Mouse (Mus musculus) neural tube, embryonic 12.5 days (tissue): Measurements from ENCODE around the gene Id4. TPM values are rescaled to one million over a fixed set of nuclear protein-coding genes. Genes with fewer than 3 reads are reported as not detected.

Source experiments
- ATAC-seq: fragments of 200-750 bp; cut with Nextera tagmentation; 2 replicates; pipeline ENCODE4 v1.8.0; 2017; ENCODE audit warnings: low read depth, mild to moderate bottlenecking, moderate TSS enrichment, moderate library complexity; ENCODE audit not compliant: low FRiP score
- H3K27ac ChIP-seq: fragments of 300-500 bp; sonication (generic); 2 replicates; pipeline ENCODE4 v1.5.1; 2016
- H3K27me3 ChIP-seq: fragments of 300-500 bp; sonication (generic); replicated peaks from 2 replicates; pipeline ENCODE4 v1.6.1; 2016; ENCODE audit warnings: mild to moderate bottlenecking
- H3K36me3 ChIP-seq: fragments of 300-500 bp; sonication (generic); 2 replicates; pipeline ENCODE4 v1.6.1; 2016; ENCODE audit warnings: mild to moderate bottlenecking
- H3K4me1 ChIP-seq: fragments of 300-500 bp; sonication (generic); 2 replicates; pipeline ENCODE4 v1.6.1; 2016
- H3K4me2 ChIP-seq: fragments of 300-500 bp; sonication (generic); replicated peaks from 2 replicates; pipeline ENCODE4 v1.6.1; 2016; ENCODE audit warnings: mild to moderate bottlenecking
- H3K4me3 ChIP-seq: fragments of 300-500 bp; sonication (generic); 2 replicates; pipeline ENCODE4 v1.5.1; 2016
- H3K9ac ChIP-seq: fragments of 300-500 bp; sonication (generic); 2 replicates; pipeline ENCODE4 v1.6.1; 2016; ENCODE audit warnings: mild to moderate bottlenecking
- H3K9me3 ChIP-seq: fragments of 300-500 bp; sonication (generic); 2 replicates; pipeline ENCODE4 v1.6.1; 2016; ENCODE audit warnings: mild to moderate bottlenecking
- WGBS: fragments of 180-500 bp; shearing (Covaris S2); methylation state at CpG from one replicate; pipeline ENCODE4 v1.1.7; 2016; 5-methylcytosine and 5-hydroxymethylcytosine counted together
- polyA plus RNA-seq: library from polyadenylated mRNA; unstranded; fragments of >200 nt; fragmentation: Nextera tagmentation; extraction: Ambion mirVana; gene quantifications from 2 replicates; pipeline ENCODE4 v1.2.1, GENCODE M21; 2016

Id4 gene
- polyA plus RNA-seq: 103 and 105 TPM in 2 replicates

DNA sequence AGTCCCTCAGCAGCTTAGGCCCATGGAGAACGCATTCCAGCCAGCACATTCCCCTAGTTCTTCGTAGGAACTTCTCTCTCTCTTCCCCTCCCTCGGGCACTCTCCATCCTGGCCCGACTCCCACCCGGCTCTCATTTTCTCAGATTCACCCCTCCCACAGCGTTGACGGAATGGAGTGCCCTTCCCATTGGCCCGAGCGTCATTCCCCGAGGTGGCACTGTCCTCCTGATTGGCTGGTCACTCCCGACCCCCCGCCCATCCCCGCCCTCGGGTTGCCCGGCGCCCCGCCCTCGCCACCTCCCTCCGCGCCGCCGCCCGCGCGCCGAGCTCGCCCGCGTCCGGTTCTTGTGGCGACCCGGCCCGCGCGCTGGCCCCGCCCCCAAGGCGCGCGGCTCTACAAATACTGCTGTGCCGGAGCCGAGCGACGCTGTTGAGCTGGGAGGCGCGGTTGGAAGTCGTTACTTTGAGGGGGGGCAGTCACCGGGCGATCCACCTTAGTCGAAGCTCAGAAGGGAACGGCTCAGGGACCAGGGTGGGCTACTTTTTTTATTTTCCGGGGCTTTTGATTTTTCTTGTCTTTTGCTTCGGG lies at the start of gene Id4:
Gene Id4, plus strand, starts transcription at position 539 of the 589 bp plus-strand sequence.
- H3K27me3 ChIP-seq: no peaks in the 10 kb centered on the region
- H3K4me1 ChIP-seq: peaks cover 7% of the 10 kb centered on the region; the same call in 1 of the 2 replicates
- peak; percentile 98 for ATAC-seq
- H3K9ac ChIP-seq: peak within 1 kb of the TSS; percentile 98
- H3K4me2 ChIP-seq: peak within 1 kb of the TSS; percentile 83
- H3K4me3 ChIP-seq: peak within 1 kb of the TSS; percentile 94
- no peaks in the 10 kb centered on the region for H3K36me3 ChIP-seq
- under 1% methylated on average over 52 of the region's 52 CpGs for WGBS
- H3K27ac ChIP-seq: peak within 1 kb of the TSS; percentile 94
- H3K9me3 ChIP-seq: no peaks in the 10 kb centered on the region

GRCm38 (mm10) chr13:48227136-48227535 lies 33.9 kb upstream of the Id4 start:
- WGBS: 40% methylated on average over 8 of the region's 8 CpGs
- Histone ChIP-seq H3K4me1 (peaks cover 16% of the 10 kb centered on the region), H3K9ac (0 out of 2 replicates have a peak overlapping the region, but pooled peaks have one; percentile 1), H3K9me3 (no peaks in the 10 kb centered on the region), H3K4me3 (peak overlapping the region; percentile 32; the same call in 1 of the 2 replicates), H3K27me3 (no peaks in the 10 kb centered on the region), H3K36me3 (no peaks in the 10 kb centered on the region), H3K4me2 (peak overlapping the region; percentile 41), H3K27ac (no peak overlapping the region)
- no peak for ATAC-seq

DNA sequence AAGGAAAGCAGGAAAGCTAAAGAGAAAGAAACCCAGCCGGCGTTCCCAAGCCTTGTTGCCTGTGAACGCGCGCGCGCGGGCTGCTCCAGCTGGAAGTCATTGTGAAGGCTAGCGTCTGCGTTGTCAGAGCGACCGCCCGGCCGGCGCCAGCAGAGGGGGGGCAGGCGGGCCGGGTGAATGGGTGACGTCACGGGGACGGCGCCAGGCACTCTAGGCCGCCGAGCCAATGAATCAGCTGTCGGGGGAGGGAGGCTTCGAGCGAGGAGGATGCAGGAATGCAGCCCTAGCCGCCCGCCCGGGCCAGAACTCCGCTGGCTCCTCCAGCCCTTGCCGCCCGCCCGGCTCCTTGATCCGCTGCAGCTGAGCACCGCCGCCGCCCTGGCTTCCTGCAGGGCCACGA lies 33.3 kb upstream of the Id4 start:
- WGBS: under 1% methylated on average over 38 of the region's 38 CpGs
- H3K4me3 ChIP-seq: peak overlapping the region; percentile 32
- H3K36me3 ChIP-seq: no peaks in the 10 kb centered on the region
- no peaks in the 10 kb centered on the region for H3K27me3 ChIP-seq
- H3K9ac ChIP-seq: peak overlapping the region; percentile 64
- H3K4me2 ChIP-seq: peak overlapping the region; percentile 66
- H3K4me1 ChIP-seq: peaks cover 16% of the 10 kb centered on the region
- H3K9me3 ChIP-seq: no peaks in the 10 kb centered on the region
- H3K27ac ChIP-seq: peak overlapping the region; percentile 76
- ATAC-seq: peak; percentile 95

GRCm38 (mm10) chr13:48228114-48228513 lies 32.9 kb upstream of the Id4 start:
- peak; percentile 49 for ATAC-seq

GRCm38 (mm10) chr13:48230996-48231395 lies 30.0 kb upstream of the Id4 start:
- H3K27ac ChIP-seq: no peak overlapping the region
- H3K9ac ChIP-seq: no peak overlapping the region
- 55% methylated on average over 6 of the region's 6 CpGs for WGBS
- no peak overlapping the region for H3K4me2 ChIP-seq
- H3K27me3 ChIP-seq: no peaks in the 10 kb centered on the region
- no peaks in the 10 kb centered on the region for H3K36me3 ChIP-seq
- no peaks in the 10 kb centered on the region for H3K9me3 ChIP-seq
- no peak for ATAC-seq
- no peak overlapping the region for H3K4me3 ChIP-seq
- H3K4me1 ChIP-seq: peaks cover 16% of the 10 kb centered on the region

More at GRCm38 (mm10) chr13:48228114-48228513, 32.9 kb upstream of the Id4 start:
- peaks cover 16% of the 10 kb centered on the region for H3K4me1 ChIP-seq
- no peaks in the 10 kb centered on the region for H3K27me3 ChIP-seq
- no peaks in the 10 kb centered on the region for H3K9me3 ChIP-seq
- peak overlapping the region; percentile 66 for H3K4me2 ChIP-seq
- H3K36me3 ChIP-seq: no peaks in the 10 kb centered on the region
- H3K4me3 ChIP-seq: peak overlapping the region; percentile 32
- WGBS: 15% methylated on average over 4 of the region's 4 CpGs
- peak overlapping the region; percentile 76 for H3K27ac ChIP-seq
- H3K9ac ChIP-seq: peak overlapping the region; percentile 64

DNA sequence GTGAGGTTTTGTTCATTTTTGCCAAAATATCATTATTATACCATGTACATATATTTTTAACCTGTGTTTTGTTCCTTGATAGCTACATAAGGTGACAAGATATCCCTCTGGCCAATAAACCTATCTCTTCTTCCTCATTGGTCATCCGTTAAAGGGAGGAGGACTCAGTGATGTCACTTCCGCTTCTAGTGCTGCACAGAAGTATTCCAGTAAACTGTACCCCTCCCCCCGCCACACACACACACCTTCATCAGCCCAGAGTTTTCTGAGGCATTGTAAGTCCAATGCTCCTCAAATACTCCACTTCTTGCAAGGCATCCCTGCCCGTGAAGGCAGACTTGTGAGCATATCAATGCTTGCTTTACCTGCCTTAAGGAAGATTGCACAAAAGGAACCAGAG lies 24.6 kb upstream of the Id4 start:
- H3K4me2 ChIP-seq: no peak overlapping the region
- no peak overlapping the region for H3K9ac ChIP-seq
- no peak for ATAC-seq
- no peaks in the 10 kb centered on the region for H3K27me3 ChIP-seq
- H3K9me3 ChIP-seq: no peaks in the 10 kb centered on the region
- no peak overlapping the region for H3K4me3 ChIP-seq
- 87% methylated on average over 4 of the region's 4 CpGs for WGBS
- H3K4me1 ChIP-seq: 0 out of 2 replicates have a peak, but pooled peaks cover 7% of the 10 kb centered on the region
- no peak overlapping the region for H3K27ac ChIP-seq
- no peaks in the 10 kb centered on the region for H3K36me3 ChIP-seq

DNA sequence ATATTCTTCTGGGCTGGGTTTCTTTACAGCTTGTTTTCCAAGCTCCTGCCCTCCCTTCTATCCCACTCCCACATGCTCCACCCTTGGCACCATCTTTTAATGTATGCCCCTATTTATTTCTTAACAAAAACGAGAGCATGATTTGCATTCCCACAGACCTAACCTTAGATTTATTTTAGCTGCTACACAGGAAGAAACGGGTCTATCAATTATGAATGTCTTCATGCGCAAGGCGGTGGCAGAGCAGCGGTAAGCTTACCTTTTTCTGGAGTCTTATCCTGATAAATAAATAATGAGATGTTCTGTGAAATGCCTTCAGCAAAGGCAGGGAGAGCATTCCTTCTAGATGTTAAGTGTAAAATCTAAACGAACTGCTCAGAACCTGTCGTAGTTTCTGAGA lies 24.2 kb upstream of the Id4 start:
- WGBS: 69% methylated on average over 7 of the region's 7 CpGs
- no peaks in the 10 kb centered on the region for H3K36me3 ChIP-seq
- no peaks in the 10 kb centered on the region for H3K27me3 ChIP-seq
- no peak overlapping the region for H3K4me2 ChIP-seq
- no peak overlapping the region for H3K4me3 ChIP-seq
- H3K9ac ChIP-seq: no peak overlapping the region
- no peaks in the 10 kb centered on the region for H3K9me3 ChIP-seq
- no peak overlapping the region for H3K27ac ChIP-seq
- 0 out of 2 replicates have a peak, but pooled peaks cover 7% of the 10 kb centered on the region for H3K4me1 ChIP-seq
- no peak for ATAC-seq

DNA sequence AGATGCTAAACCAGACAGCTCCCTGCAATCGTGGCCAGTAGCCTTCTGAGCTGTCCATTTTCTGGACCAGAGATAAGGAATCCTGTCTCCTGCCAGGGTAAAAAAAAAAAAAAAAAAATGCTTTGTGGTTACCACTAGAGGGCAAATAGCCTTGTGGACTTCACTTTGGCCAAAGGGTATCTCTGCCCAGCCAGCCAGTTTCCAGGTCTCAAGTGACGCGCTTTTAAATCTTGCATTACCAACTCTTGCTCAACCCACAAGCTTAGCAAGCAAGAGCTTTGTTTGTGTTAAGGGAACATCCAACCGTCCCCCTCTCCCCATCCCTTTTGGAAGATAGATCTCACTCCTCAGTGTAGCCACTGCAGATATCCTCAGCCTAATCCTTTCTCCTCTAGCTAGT lies 23.5 kb upstream of the Id4 start:
- no peaks in the 10 kb centered on the region for H3K27me3 ChIP-seq

DNA sequence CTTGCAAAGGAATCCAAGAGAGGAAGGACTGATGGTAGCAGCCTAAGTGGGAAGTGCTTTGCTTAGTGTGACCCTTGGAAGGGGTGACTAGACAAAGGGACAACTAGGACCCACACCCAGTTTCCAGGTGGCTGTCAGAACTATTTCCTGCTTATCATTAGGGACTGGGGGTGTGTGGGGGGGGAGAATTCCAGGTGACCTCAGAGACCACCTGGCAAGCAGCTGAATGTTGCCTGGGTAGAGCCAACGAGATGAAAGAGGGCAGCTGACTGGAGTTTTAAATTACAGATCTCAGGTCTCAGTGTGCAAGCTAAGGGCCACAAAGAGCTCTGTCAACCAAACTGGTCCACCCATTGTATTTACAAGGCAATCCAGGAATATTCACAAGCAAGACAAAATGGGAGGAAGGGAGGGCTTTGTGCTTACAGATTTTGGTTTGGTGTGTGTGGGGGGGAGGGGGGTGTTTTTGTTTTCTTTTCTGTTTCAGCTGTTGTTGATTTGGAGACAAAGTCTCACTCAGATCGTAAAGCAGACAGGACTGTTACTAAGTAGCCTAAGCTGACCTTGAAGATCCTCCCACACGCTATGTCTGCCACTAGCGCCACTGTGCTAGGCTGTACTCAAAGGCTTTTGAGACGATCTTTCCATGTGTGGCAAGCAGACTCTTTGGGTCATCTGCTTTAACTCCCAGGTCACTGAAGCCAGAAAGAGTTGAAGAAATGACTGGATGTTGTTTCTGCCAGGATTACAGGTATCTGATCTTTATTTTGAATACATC lies 15.6 kb upstream of the Id4 start:
- no peaks in the 10 kb centered on the region for H3K36me3 ChIP-seq
- H3K27me3 ChIP-seq: no peaks in the 10 kb centered on the region
- H3K4me3 ChIP-seq: no peak overlapping the region
- no peak overlapping the region for H3K9ac ChIP-seq
- H3K9me3 ChIP-seq: no peaks in the 10 kb centered on the region
- no peak overlapping the region for H3K4me2 ChIP-seq
- ATAC-seq: no peak
- WGBS: 34% methylated on average over 5 of the region's 5 CpGs
- no peaks in the 10 kb centered on the region for H3K4me1 ChIP-seq
- no peak overlapping the region for H3K27ac ChIP-seq

More for the DNA sequence above, 23.5 kb upstream of the Id4 start:
- Histone ChIP-seq H3K9ac (no peak overlapping the region), H3K27ac (no peak overlapping the region), H3K4me2 (no peak overlapping the region), H3K4me3 (no peak overlapping the region), H3K9me3 (no peaks in the 10 kb centered on the region), H3K36me3 (no peaks in the 10 kb centered on the region), H3K4me1 (0 out of 2 replicates have a peak, but pooled peaks cover 7% of the 10 kb centered on the region)
- 23% methylated on average over 4 of the region's 4 CpGs for whole genome bisulfite sequencing
- ATAC-seq: no peak

DNA sequence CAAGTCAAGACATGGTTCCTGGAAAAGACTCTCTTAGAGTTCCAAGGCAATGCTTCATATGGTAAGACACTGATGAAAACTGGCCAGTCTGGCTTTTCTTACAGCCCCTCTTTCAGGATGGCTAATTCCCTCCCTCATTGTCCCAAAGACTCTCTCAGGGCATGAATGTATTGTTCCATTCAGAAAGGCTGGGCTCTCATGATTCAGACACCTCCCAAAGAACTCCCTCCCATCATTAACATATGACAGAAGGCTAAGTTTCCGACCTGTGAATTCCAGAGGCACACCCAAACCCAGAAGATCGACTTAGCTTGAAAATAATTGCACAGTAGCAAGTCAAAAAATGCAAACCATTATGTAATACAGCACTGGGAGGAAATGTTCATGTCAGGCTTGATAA lies 8.5 kb upstream of the Id4 start:
- no peak for ATAC-seq
- no peaks in the 10 kb centered on the region for H3K27me3 ChIP-seq
- H3K4me1 ChIP-seq: no peaks in the 10 kb centered on the region
- H3K4me3 ChIP-seq: no peak overlapping the region
- no peak overlapping the region for H3K4me2 ChIP-seq
- H3K36me3 ChIP-seq: no peaks in the 10 kb centered on the region
- 41% methylated on average over 2 of the region's 2 CpGs for WGBS
- H3K9me3 ChIP-seq: peaks cover 12% of the 10 kb centered on the region; the same call in 1 of the 2 replicates
- H3K9ac ChIP-seq: no peak overlapping the region
- no peak overlapping the region for H3K27ac ChIP-seq

GRCm38 (mm10) chr13:48255026-48255425 lies 6.0 kb upstream of the Id4 start:
- Histone ChIP-seq H3K4me3 (no peak overlapping the region), H3K27me3 (no peaks in the 10 kb centered on the region), H3K9me3 (peaks cover 12% of the 10 kb centered on the region; the same call in 1 of the 2 replicates), H3K36me3 (no peaks in the 10 kb centered on the region), H3K9ac (no peak overlapping the region), H3K4me1 (peaks cover 7% of the 10 kb centered on the region; the same call in 1 of the 2 replicates), H3K4me2 (no peak overlapping the region), H3K27ac (no peak overlapping the region)
- ATAC-seq: no peak
- WGBS: 88% methylated on average over 8 of the region's 8 CpGs
